Mouse (Mus musculus): ENCODE results near the gene Plxnb2.

Gene Plxnb2

DNA sequence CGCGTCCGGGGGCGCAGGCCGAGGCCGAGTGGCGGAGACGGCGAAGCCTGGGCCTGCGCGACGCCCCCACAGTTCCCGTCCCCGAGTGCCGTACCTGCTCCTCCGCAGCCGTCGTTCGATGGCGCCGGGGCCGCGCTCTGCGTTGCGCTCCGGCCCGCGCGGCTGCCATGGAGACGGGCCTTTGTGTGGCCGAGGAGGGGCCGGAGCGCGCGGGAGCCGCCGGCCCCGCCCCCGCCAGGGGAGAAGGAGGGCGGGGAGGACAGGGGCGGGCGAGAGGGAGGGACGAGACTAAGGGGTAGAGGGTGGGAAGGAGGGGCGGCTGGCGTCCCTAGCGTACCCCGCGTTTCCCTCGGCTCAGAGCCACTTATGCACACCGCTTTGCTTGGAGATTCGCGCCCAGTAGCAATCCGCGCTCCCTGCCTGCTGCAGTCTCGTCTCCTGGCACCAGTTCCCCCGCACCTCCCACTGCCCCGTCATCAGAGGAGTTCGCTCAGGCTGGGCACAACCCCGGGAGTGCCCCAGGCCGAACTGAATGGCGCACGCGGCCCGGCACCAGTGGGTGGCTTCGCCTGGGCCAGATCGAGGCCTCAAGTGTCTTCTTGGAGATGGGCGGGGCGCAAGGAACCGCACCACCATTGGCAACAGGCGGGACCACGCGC, at the start of gene Plxnb2:
TSS of gene Plxnb2 (minus strand) at position 218 of the 659 bp plus-strand sequence.
- DNase-seq (ENCODE audit: low spot score) = no peak

DNA sequence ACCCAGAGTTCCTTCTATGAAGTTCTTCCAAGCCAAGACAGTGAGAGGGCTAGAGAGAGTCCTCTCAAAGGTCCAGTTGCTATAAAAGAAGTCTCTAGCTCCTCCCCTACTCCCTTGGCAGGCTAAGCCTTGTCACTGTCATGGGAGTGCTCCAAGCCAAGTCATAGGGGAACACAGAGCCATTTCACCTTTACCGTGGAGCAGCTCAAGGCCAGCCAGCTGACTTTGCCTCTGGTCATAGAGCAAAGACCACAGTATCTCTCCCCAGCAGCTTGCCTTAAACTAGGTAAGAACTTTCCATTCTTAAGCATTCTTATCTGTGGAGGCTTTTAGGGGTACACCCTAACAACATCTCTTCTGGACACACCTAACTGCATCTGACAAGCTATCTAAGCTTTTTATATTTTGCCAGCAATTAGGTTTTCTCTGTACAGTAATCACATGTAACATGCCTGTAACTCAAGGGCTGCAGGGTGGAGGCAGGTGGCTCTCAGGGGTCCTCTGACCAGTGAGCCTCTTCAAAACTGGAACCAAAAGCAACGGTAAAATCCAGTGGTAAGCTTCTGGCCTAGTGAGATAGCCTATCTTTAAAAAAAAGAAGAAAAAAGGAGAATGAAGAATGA, 35.1 kb upstream of the Plxnb2 start:
- no peak for DNase-seq (ENCODE audit: low spot score)

DNA sequence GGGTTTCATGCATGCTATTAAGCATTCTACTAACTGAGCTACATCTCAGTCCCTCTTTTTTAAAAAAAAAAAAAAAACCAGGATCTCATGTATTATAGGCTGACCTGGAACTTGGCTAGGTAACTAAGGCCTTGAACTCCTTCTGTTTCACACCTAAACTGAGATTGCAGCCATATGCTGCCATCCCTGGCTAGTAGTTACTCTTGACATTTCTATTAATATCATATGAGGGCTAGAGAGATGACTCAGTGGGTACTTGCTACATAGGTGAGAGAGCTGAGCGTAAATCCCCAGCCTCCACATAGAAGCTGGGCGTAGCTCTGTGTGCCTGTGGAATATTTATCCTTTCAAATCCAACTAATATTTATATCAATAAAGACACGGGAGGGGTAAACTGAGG, 34.4 kb upstream of the Plxnb2 start:
- no peak for DNase-seq (ENCODE audit: low spot score)

DNA sequence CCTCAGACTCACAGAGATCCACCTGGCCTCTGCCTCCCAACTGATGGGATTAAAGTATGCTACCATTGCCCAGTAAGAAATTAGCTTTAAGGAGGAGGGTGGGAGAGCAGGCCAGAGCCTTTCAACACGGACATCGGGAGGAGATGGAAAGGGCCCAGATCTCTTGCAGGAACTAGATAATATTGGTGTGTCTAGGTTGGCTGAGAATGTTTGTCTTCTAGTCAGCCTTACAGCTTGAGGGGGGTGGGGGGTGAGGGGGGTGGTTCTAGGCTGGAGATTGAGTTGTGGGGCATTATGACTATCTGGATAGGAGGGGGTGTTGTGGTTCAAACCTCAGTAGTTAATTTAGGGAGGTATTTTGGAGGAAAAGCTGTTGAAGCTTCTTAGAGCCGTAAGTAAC, 32.9 kb upstream of the Plxnb2 start:
- no peak for DNase-seq (ENCODE audit: low spot score)

DNA sequence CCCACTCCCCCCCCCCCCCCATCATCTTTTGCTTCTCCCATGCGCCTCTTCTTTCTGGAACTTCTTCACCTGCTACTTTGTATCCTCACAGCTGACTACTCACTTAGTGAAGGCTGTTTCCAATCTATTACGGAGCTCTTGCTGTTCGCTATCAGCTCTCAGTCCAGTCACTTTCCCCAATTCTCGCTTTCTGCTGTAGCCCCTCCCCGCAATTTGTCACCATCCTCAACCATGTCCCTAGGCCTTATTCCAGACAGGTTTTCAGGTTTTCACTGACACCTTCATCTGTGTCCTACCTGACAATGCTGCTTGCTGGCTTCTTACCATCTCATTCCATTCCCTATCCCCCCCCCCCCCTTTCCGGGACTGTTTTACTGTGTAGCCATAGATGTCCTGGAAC, 31.9 kb upstream of the Plxnb2 start:
- DNase-seq (ENCODE audit: low spot score) = no peak

DNA sequence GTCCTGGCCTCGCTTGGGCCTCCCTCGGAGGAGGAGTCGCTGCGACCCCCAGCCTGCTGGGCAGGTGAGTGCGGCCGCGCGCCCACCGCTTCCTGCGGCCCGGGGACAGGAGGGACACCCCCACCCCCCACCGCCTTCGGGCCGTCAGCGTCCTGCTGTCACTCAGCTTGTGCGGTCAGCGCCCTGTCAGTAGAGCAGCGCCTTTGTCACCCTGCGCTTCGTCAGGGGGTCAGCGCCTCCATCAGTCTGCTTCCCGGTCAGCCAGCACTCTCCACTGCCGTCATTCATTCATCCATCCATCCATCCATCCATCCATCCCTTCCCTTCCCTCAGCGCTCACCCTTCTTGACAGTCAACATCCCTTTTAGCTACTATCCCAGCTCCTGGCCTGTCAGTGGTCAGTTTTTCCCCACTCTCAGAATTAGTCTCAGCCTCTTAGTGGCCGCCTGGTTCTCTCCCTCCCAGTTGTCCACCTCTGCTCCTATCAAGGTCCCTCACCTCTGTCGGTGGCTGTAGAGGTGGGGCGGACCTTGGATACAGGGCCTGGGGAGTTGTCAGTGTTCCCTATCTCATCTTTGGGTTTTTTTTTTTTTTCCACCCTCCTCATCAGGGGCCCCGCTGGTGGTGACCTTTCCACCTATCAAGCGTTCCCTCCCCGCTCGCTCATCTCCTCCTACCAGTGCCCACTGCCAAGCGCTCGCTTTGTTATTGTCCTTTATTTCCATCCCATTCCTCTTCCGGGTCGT, 31.3 kb upstream of the Plxnb2 start:
- peak; percentile 41 for DNase-seq (ENCODE audit: low spot score)

DNA sequence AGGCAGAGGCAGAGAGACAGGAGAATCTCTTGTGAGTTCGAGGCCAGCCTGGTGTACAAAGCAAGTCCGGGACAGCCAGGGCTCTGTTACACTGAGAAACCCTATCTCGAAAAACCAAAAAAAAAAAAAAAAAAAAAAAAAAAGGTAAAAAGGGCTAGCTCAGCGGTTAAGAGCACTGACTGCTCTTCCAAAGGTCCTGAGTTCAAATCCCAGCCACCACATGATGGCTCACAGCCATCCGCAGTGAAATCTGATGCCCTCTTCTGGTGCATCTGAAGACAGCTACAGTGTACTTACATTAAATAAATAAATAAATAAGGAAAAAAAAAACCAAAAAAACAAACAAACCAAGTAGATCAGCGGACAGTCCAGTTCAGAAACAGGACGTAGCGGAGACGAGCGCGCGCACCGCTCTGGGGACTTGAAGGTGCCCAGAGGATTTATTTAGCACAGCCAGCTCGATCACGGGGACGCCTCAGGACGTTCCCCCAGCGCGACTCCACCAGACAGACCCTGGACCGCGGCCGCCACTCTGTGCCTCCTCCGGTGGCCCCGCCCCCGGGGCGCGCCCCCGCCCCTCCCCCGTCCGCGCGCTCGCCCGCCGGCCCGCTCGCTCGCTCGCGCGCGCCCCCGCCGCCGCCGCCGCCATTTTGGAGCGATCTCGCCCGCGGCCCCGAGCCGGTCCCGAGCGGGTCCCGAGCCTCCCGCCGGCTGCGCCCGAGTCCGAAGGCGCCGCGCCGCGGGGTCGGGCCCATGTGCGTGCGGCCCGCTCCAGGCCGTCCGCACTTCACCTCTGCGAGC, 30.5 kb upstream of the Plxnb2 start, which contains the start of gene Ppp6r2:
TSS of gene Ppp6r2 (plus strand) at position 639 of the 801 bp plus-strand sequence.
- peak; percentile 71 for DNase-seq (ENCODE audit: low spot score)

DNA sequence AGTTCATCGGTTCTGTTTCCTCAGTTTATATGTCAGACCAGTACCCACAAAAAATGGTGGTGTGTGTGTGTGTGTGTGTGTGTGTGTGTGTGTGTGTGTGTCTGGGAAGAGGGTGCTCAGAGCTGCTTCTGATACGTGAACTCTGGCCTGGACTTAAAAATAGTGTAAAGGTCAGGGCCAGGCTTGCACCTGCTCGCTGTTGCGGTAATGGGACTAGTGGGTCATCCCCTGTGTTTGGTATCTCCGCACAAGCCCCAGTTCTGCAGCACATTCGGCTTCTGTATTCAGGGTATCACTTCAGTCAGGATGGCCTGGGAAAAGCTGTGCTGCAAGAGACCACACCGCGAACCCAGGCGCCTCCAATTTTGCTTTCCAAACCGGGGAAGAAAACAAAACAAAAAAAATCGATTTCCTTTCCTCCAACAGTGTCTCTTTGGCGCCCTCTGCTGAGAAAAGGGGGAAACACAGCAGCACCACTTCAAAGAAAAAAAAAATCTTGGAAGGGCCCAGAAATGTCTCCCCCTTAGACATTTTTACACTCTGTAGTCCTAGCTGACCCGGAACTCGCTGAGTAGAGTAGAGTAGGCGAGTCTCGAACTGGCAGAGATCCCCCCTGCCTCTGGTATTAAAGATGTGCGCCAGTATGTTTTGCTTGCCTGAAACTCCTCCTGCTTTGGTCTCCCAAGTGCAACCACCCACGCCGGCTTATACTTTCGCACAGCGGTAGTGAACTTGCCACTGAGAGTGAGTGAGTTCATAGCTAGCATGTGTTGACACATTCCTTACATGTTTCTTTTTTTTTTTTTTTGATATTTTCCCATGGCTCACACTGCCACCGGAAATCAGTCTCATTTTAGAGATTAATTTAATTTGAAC, 29.5 kb upstream of the Plxnb2 start:
- DNase-seq (ENCODE audit: low spot score) = peak; percentile 86

DNA sequence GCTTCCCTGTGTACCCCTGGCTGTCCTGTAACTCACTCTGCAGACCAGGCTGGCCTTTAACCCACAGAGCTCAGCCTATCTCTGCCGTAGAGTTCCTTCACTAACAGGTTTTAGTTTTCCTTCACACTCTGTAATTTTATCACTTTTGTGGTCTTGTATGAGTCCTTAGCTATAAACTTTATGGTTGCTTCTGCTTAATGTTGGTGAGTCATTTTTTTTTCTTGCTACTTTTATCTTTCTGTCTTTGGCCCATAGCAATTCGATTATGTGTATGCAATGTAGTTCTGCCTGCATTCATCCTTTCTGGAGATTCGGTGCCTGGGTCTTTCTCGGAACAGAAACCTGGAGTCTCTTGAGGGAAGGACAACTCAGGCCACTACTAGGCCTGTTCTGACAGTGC, 26.9 kb upstream of the Plxnb2 start:
- DNase-seq (ENCODE audit: low spot score) = no peak

DNA sequence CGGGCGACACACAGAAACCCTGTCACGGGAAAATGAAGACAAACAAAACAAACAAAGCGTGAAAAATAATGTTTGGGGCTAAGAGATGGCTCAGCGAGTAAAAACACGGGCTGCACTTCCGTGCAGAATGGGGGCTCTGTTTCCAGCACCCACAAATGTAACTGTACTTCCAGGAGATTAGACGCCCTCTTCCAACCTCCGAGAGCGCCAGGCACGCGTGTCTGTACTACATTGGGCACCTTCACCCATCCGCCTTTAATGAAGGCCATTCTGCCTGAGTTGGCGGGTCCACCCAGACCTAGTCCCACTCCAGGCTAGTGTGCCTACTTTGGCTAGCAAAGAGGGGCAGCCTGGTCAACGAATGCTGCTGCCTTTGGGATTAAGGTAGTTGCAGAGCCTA, 16.5 kb upstream of the Plxnb2 start:
- DNase-seq (ENCODE audit: low spot score) = no peak

DNA sequence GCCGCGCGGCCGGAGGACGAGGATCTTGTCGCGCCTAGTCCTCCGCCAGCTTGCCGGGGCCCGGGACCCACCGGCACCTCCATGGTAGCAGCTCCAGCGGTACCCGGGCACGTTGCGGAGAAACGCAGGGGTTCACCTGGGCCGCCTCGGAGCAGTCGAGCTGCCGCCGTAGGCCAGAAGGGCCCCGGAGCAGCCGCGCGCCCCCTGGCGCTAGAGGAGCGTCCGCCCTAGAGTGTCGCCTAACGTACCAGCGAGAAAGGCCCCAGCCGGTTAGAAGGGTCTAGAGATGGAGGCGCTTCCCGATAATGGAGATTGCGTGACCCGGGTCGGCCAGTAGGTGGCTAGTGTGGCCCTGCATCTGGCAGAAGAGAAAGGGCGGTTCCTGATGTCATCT, 15.7 kb upstream of the Plxnb2 start, which contains the start of gene Dennd6b:
TSS of gene Dennd6b (minus strand) at position 184 of the 394 bp plus-strand sequence.
- DNase-seq (ENCODE audit: low spot score) = peak; percentile 93

DNA sequence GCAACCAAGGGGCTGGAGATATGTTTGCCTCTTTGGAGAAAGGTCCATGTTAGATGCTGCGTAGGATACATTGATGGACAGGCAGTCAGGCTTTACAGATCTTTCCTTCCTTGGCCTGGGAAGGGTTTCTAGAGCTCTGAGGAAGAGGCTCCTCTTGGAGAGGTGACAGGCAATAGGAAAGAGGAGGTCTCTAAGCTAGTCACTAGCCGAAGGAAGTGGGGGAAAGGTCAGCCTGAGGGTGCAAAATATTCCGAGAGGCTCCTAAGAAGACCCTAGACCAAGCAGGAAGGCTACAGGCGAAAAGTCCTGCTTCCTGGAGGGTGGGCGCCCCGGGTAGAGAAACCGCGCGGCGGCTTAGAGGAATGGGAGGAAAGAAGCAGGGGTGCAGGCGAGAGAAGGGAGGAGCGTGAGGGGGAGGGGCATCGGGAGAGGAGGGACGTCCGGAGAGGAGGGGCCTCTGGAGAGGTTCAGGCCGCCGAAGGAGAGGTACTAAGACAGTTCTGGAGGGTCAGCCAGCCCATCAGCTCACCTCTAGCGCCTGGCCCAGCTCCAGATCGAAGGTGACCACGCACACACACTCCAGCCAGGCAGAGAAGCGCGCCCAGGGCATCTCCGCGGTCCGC, 15.2 kb upstream of the Plxnb2 start:
- peak; percentile 84 for DNase-seq (ENCODE audit: low spot score)

DNA sequence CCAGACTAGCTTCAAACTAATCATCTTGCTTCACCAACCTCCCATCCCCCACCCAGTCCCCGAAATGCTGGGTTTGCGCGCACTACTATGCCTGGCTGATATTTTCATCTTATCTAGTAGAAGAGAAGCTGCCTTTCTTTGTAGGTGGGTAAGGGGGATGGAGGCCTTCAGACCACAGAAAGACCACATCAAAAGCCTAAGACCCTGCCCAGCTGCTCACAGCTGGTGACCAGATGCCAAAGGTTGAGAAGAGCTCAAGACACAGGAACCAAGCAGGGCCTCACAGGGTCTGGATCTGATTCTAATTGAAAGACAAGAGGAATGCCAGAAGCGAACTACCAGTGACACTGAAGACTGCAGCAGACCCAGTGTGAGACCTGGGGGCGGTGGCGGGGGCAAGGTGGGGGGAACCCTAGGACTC, 14.7 kb upstream of the Plxnb2 start:
- DNase-seq (ENCODE audit: low spot score) = no peak

DNA sequence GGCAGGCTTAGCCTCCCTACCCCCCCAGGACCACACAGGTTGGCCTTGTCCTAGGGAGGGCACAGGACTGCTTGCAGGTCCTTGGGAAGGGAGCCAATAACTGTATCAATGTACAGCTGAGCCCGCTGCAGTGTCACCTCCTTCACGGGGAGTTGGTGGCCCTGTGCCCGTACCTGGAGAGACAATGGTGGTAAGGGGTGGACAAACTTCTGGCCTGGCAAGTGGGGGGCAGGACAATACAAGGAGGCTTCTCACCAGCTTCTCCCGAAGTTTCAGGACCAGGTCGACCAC, 4.3 kb upstream of the Plxnb2 start:
- no peak for DNase-seq (ENCODE audit: low spot score)

DNA sequence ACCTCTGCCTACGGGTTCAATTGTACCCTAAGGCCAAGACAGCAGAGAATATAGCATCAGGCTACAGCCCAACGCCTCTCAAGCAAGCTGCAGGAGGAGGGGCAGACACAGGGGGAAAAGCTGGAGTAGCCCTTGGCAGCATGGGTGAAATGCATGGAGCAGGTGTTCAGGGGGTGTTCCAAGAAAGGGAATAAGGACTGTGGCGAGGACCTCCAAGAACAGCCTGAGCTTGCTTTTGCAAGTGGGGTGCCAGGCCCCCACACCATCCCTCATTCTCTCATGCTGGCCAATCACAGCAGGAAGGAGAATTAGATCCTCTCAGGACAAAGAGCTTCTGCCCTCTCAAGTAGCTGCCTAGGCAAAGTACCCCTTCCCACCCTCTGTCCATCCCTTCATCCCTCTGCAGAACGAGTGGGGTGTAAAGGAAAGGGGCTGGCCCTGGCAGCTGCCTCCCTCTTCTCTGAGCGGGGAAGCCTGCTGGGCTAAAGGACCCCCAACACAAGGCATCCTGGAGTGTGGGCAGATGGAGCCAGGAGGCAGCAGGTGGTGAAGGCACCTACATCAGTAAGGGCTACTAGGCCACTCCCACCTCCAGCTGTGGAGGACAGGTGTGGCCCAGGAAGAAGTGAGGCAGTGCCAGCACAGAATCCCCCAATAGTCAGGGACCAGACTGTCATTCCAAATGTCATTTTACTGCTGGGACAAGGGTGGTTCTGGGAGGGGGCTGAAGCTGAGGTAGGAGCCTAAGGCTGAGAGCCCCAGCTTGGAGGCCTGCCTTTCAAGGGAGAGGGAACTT, 3.8 kb upstream of the Plxnb2 start:
- no peak for DNase-seq (ENCODE audit: low spot score)

DNA sequence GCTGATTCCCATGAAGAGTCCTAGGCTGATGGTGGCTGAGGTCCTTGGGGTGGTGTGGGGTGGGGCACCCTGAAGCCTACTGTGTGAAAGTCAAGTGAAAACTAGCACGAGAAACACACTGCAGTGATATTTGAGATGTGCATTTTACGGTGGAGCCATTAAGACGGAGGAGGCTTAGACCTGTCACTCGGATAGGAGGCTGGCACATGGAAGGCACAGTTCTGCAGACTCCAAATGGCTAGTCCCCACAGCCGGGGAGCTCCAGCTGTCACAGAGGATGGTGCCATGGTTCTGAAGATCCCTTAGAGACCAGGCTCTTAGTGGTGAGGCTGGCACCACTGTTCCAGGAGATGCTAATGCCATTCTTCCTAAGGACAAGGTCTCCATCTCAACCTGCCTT, 2.3 kb upstream of the Plxnb2 start:
- no peak for DNase-seq (ENCODE audit: low spot score)

DNA sequence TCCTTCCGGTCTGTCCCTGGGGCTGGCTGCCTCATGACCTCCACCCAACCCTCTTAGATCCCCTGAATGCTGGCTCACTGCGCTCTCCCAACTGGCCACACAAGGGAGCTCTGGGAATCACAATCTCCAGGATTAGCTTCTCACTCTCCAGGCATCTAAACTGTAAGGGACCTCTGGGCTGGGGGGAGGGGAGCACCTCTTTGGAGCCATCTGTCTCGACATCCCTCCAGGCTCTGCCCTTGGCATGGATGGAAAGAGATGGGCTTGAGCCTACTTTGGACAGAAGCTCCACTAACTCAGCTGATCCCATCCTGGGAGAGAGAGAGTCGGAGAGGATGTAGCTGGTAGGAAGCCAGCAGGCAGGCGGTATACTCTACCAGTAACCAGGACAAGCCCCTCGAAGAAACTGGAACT, 1.7 kb upstream of the Plxnb2 start:
- no peak for DNase-seq (ENCODE audit: low spot score)

DNA sequence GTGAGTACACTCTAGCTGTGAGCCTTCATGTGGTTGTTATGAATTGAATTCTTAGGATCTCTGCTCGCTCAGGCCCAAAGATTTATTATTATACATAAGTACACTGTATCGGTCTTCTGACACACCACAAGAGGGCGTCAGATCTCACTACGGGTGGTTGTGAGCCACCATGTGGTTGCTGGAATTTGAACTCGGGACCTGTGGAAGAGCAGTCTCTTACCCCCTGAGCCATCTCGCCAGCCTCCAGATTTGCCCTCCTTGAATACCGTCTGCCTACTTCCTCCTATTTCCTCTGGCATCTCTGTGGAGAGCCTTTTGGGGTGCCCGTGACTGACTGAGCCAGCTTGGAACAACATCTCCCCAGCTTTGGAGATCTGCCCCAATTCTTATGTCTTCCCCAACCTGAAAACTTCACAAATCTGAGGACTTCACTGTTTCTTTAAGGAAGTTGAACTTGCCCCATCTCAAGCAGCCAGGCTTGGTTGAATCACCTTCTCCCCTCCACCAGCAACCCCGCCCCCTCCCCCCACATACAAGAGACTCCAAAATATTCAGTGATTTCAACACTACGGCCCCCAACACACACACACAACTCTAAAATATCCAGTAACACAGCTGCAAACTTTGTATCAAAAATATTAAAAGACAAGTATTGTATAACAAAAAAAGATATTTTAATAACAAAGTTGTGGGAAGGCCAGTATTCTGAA, 1.1 kb upstream of the Plxnb2 start:
- DNase-seq (ENCODE audit: low spot score) = no peak

DNA sequence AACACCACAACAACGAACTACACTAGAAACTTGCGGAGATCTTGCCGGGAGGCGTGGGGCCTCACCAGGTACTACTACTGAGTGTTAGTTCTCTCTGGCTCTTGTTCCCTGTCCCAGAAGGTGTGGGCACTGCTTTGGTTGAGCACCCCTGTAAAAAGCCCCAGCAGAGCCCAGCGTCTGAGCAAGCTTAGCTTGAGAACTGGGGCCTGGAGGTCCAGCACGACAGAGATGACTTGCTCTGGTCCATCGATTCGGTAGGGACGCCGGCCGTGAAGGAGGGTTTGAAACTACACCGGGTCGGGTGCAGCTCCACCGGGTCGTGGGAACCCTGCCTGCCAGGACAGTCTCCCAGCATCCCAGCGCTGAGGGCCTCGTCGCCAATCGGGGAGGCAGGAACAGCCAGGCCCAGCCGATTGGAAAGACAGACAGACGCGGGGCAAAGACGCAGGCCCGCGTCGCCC, 477 bp downstream of the Plxnb2 start:
- no peak for DNase-seq (ENCODE audit: low spot score)

DNA sequence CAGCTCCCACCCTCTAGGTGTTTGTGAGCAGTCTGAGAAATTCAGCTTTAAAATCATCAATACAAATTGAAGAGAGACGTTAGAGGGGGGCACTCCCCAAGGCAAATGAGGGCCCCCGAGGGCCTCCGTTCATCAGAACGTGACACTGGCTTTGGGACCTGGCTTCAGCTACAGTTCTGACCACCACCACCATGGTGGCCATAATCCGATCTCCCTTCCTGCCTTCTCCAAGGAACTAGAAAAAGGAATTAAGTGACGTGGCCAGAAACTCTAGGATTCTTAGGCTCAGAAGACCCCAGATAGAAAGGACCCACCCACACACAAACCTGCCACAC, 991 bp downstream of the Plxnb2 start:
- no peak for DNase-seq (ENCODE audit: low spot score)
